Mouse (Mus musculus): Measurements from ENCODE around the gene Atg2b. TPM values are rescaled to one million over a fixed set of nuclear protein-coding genes. Genes with fewer than 3 reads are reported as not detected.

Gene Atg2b
- polyA plus RNA-seq, 1 experiment from 2014 or later = 8.4 TPM

GRCm38 (mm10) chr12:105687416-105687815 lies 2.4 kb upstream of the Atg2b start:
- Histone ChIP-seq H3K9me3 (replicated peaks; ENCODE audit: low read length) (no peaks in the 10 kb centered on the region), H3K9ac (ENCODE audit: low read depth, low read length) (no peak overlapping the region), H3K4me1 (replicated peaks; ENCODE audit: insufficient read depth, low read length) (0 out of 2 replicates have a peak, but pooled peaks cover 16% of the 10 kb centered on the region), H3K36me3 (ENCODE audit: insufficient read depth, low read length) (0 out of 2 replicates have a peak, but pooled peaks cover 7% of the 10 kb centered on the region), H3K4me2 (ENCODE audit: low read length) (no peak overlapping the region), H3K27me3 (ENCODE audit: insufficient read depth, low read length) (no peaks in the 10 kb centered on the region), H3K4me3 (replicated peaks; ENCODE audit: low read depth, low read length) (no peak overlapping the region), H3K27ac (no peak overlapping the region)
- no peak for TF ChIP-seq CTCF (IDR thresholded peaks at IDR 0.05; ENCODE audit: low read depth)
- DNase-seq (ENCODE audit: low spot score) (no peak), ATAC-seq (replicated peaks; ENCODE audit: low FRiP score, low read depth) (no peak)
- WGBS = 86% methylated on average over 4 of the region's 4 CpGs

- no peak overlapping the region for H3K4me3 ChIP-seq (replicated peaks; ENCODE audit: low read depth, low read length)
- no peaks in the 10 kb centered on the region for H3K27me3 ChIP-seq (ENCODE audit: insufficient read depth, low read length)
- no peak for TF ChIP-seq CTCF (IDR thresholded peaks at IDR 0.05; ENCODE audit: low read depth)
- 0 out of 2 replicates have a peak, but pooled peaks cover 3% of the 10 kb centered on the region for H3K36me3 ChIP-seq (ENCODE audit: insufficient read depth, low read length)
- ATAC-seq (replicated peaks; ENCODE audit: low FRiP score, low read depth) (no peak), DNase-seq (ENCODE audit: low spot score) (no peak)
- 0 out of 2 replicates have a peak, but pooled peaks cover 20% of the 10 kb centered on the region for H3K4me1 ChIP-seq (replicated peaks; ENCODE audit: insufficient read depth, low read length)
- H3K9ac ChIP-seq (ENCODE audit: low read depth, low read length) = no peak overlapping the region
- H3K27ac ChIP-seq = no peak overlapping the region
- H3K4me2 ChIP-seq (ENCODE audit: low read length) = peak overlapping the region; percentile 84; the same call in 1 of the 2 replicates
- WGBS = 81% methylated on average over 3 of the region's 3 CpGs
- H3K9me3 ChIP-seq (replicated peaks; ENCODE audit: low read length) = no peaks in the 10 kb centered on the region
Observed at GRCm38 (mm10) chr12:105686791-105687190, 1.8 kb upstream of the Atg2b start.

- DNase-seq (ENCODE audit: low spot score) (peak; percentile 74), ATAC-seq (replicated peaks; ENCODE audit: low FRiP score, low read depth) (peak; percentile 9; the same call in 1 of the 2 replicates)
- Histone ChIP-seq H3K9ac (ENCODE audit: low read depth, low read length) (peak within 1 kb of the TSS; percentile 79), H3K27me3 (ENCODE audit: insufficient read depth, low read length) (no peaks in the 10 kb centered on the region), H3K4me3 (replicated peaks; ENCODE audit: low read depth, low read length) (peak within 1 kb of the TSS; percentile 79), H3K4me2 (ENCODE audit: low read length) (peak within 1 kb of the TSS; percentile 90), H3K36me3 (ENCODE audit: insufficient read depth, low read length) (no peaks in the 10 kb centered on the region; the same call in 1 of the 2 replicates), H3K27ac (peak within 1 kb of the TSS; percentile 89), H3K9me3 (replicated peaks; ENCODE audit: low read length) (no peaks in the 10 kb centered on the region), H3K4me1 (replicated peaks; ENCODE audit: insufficient read depth, low read length) (0 out of 2 replicates have a peak, but pooled peaks cover 20% of the 10 kb centered on the region)
- TF ChIP-seq CTCF (IDR thresholded peaks at IDR 0.05; ENCODE audit: low read depth) = no peak
- WGBS = under 1% methylated on average over 41 of the region's 41 CpGs
Observed at GRCm38 (mm10) chr12:105683933-105684901, 794 bp downstream of the Atg2b start, which contains the start of gene Gskip. Gene Gskip (plus strand): TSS chr12:105684829.

- no peaks in the 10 kb centered on the region for H3K27me3 ChIP-seq (ENCODE audit: insufficient read depth, low read length)
- peaks cover 4% of the 10 kb centered on the region for H3K36me3 ChIP-seq (ENCODE audit: insufficient read depth, low read length)
- H3K9ac ChIP-seq (ENCODE audit: low read depth, low read length) = no peak overlapping the region
- no peak for DNase-seq (ENCODE audit: low spot score)
- TF ChIP-seq CTCF (IDR thresholded peaks at IDR 0.05; ENCODE audit: low read depth) = no peak
- H3K4me3 ChIP-seq (replicated peaks; ENCODE audit: low read depth, low read length) = no peak overlapping the region
- 82% methylated on average over 3 of the region's 3 CpGs for WGBS
- H3K4me1 ChIP-seq (replicated peaks; ENCODE audit: insufficient read depth, low read length) = 0 out of 2 replicates have a peak, but pooled peaks cover 10% of the 10 kb centered on the region
- H3K9me3 ChIP-seq (replicated peaks; ENCODE audit: low read length) = no peaks in the 10 kb centered on the region
- H3K27ac ChIP-seq = no peak overlapping the region
- no peak overlapping the region for H3K4me2 ChIP-seq (ENCODE audit: low read length)
- ATAC-seq (replicated peaks; ENCODE audit: low FRiP score, low read depth) = no peak
Observed at GRCm38 (mm10) chr12:105678762-105679161, 6.2 kb downstream of the Atg2b start.

- H3K9me3 ChIP-seq (replicated peaks; ENCODE audit: low read length) = no peaks in the 10 kb centered on the region
- 0 out of 2 replicates have a peak, but pooled peaks cover 6% of the 10 kb centered on the region for H3K4me1 ChIP-seq (replicated peaks; ENCODE audit: insufficient read depth, low read length)
- WGBS = 89% methylated on average over 7 of the region's 7 CpGs
- no peak overlapping the region for H3K9ac ChIP-seq (ENCODE audit: low read depth, low read length)
- DNase-seq (ENCODE audit: low spot score) = no peak
- H3K36me3 ChIP-seq (ENCODE audit: insufficient read depth, low read length) = peaks cover 8% of the 10 kb centered on the region
- H3K4me3 ChIP-seq (replicated peaks; ENCODE audit: low read depth, low read length) = no peak overlapping the region
- no peaks in the 10 kb centered on the region for H3K27me3 ChIP-seq (ENCODE audit: insufficient read depth, low read length)
- no peak for TF ChIP-seq CTCF (IDR thresholded peaks at IDR 0.05; ENCODE audit: low read depth)
- no peak for ATAC-seq (replicated peaks; ENCODE audit: low FRiP score, low read depth)
- H3K4me2 ChIP-seq (ENCODE audit: low read length) = no peak overlapping the region
- H3K27ac ChIP-seq = no peak overlapping the region
Observed at GRCm38 (mm10) chr12:105678211-105678610, 6.8 kb downstream of the Atg2b start.

- Histone ChIP-seq H3K4me2 (ENCODE audit: low read length) (no peak overlapping the region), H3K27ac (no peak overlapping the region), H3K27me3 (ENCODE audit: insufficient read depth, low read length) (no peaks in the 10 kb centered on the region), H3K9me3 (replicated peaks; ENCODE audit: low read length) (no peaks in the 10 kb centered on the region), H3K4me1 (replicated peaks; ENCODE audit: insufficient read depth, low read length) (no peaks in the 10 kb centered on the region), H3K9ac (ENCODE audit: low read depth, low read length) (no peak overlapping the region), H3K4me3 (replicated peaks; ENCODE audit: low read depth, low read length) (no peak overlapping the region), H3K36me3 (ENCODE audit: insufficient read depth, low read length) (peaks cover 10% of the 10 kb centered on the region)
- WGBS = 91% methylated on average over 8 of the region's 8 CpGs
- ATAC-seq (replicated peaks; ENCODE audit: low FRiP score, low read depth) (no peak), DNase-seq (ENCODE audit: low spot score) (no peak)
- TF ChIP-seq CTCF (IDR thresholded peaks at IDR 0.05; ENCODE audit: low read depth) = no peak
Observed at GRCm38 (mm10) chr12:105676274-105676673, 8.7 kb downstream of the Atg2b start.

Data from kidney, postnatal 0 days (tissue).